Mouse (Mus musculus) bone marrow macrophage, adult 2 months (primary cell): ENCODE measurements around the gene Supt6.

Source experiments
- CTCF ChIP-seq: IDR thresholded peaks from 2 replicates; pipeline ENCODE4 v1.5.1; 2012; ENCODE audit warnings: low read depth, mild to moderate bottlenecking, low read length, moderate library complexity
- POLR2A ChIP-seq: IDR thresholded peaks from 2 replicates; pipeline ENCODE4 v1.6.1; 2012; ENCODE audit warnings: mild to moderate bottlenecking, low read depth, low read length, borderline replicate concordance

GRCm38 (mm10) chr11:78247012-78247348 is 1.2 kb upstream of the Supt6 start:
- TF ChIP-seq POLR2A, result no peak
- TF ChIP-seq CTCF, result no peak
